Mouse (Mus musculus) megakaryocyte, embryonic 14.5 days (primary cell): ENCODE data around the gene Fsd1. TPM values are rescaled to one million over a fixed set of nuclear protein-coding genes. Genes with fewer than 3 reads are reported as not detected.
A peak's percentile ranks its signal among the peaks of the same experiment; 100 is the strongest.

ENCODE experiments used
- H3K27me3 ChIP-seq: replicated peaks from 2 replicates; pipeline ENCODE3; 2012; ENCODE audit warnings: inconsistent platforms
- H3K36me3 ChIP-seq: replicated peaks from 2 replicates; pipeline ENCODE3; 2012; ENCODE audit warnings: low read length, inconsistent platforms, mixed read lengths
- H3K4me1 ChIP-seq: 2 replicates; pipeline ENCODE4 v1.6.1; 2012; ENCODE audit warnings: inconsistent platforms
- H3K4me3 ChIP-seq: replicated peaks from 2 replicates; pipeline ENCODE3; 2012; ENCODE audit warnings: moderate library complexity, mild to moderate bottlenecking, inconsistent platforms
- H3K9me3 ChIP-seq: 2 replicates; pipeline ENCODE4 v1.6.1; 2012; ENCODE audit warnings: inconsistent platforms
- FLI1 ChIP-seq: IDR thresholded peaks from 2 replicates; pipeline ENCODE4 v1.6.1; 2012; ENCODE audit warnings: low read length, inconsistent platforms, mixed read lengths
- GATA1 ChIP-seq: IDR thresholded peaks from 3 replicates; pipeline ENCODE4 v1.6.1; 2012; ENCODE audit warnings: mixed read lengths, low read length, inconsistent platforms, borderline replicate concordance
- polyA plus RNA-seq: library from polyadenylated mRNA; stranded (reverse); fragments of >175 nt; gene quantifications from 2 replicates; pipeline ENCODE4 v1.2.3, GENCODE M21; 2012; ENCODE audit warnings: low replicate concordance; ENCODE audit not compliant: insufficient read depth

Fsd1 gene
- polyA plus RNA-seq, 1 experiment = not detected

- Histone ChIP-seq H3K4me3 (no peak overlapping the region), H3K36me3 (peaks cover 66% of the 10 kb centered on the region), H3K4me1 (peaks cover 63% of the 10 kb centered on the region)
Observed at GRCm38 (mm10) chr17:55961631-55962030, 24.7 kb upstream of the Fsd1 start.

GRCm38 (mm10) chr17:55963171-55963570 lies 23.1 kb upstream of the Fsd1 start:
- Histone ChIP-seq H3K36me3 (peaks cover 80% of the 10 kb centered on the region), H3K9me3 (no peaks in the 10 kb centered on the region), H3K4me3 (peak overlapping the region; percentile 7), H3K4me1 (peaks cover 57% of the 10 kb centered on the region), H3K27me3 (no peaks in the 10 kb centered on the region)
- TF ChIP-seq GATA1 (no peak), FLI1 (no peak)

More at GRCm38 (mm10) chr17:55961631-55962030, 24.7 kb upstream of the Fsd1 start:
- Histone ChIP-seq H3K27me3 (no peaks in the 10 kb centered on the region), H3K9me3 (no peaks in the 10 kb centered on the region)
- TF ChIP-seq GATA1 (no peak), FLI1 (no peak)

GRCm38 (mm10) chr17:55964496-55964895 lies 21.8 kb upstream of the Fsd1 start:
- no peaks in the 10 kb centered on the region for H3K9me3 ChIP-seq
- peaks cover 3% of the 10 kb centered on the region for H3K27me3 ChIP-seq
- peaks cover 59% of the 10 kb centered on the region for H3K4me1 ChIP-seq
- peaks cover 90% of the 10 kb centered on the region for H3K36me3 ChIP-seq
- H3K4me3 ChIP-seq = no peak overlapping the region
- no peak for TF ChIP-seq GATA1
- TF ChIP-seq FLI1 = no peak

GRCm38 (mm10) chr17:55964996-55965395 lies 21.3 kb upstream of the Fsd1 start:
- Histone ChIP-seq H3K4me3 (no peak overlapping the region), H3K4me1 (peaks cover 60% of the 10 kb centered on the region), H3K9me3 (no peaks in the 10 kb centered on the region), H3K36me3 (peaks cover 90% of the 10 kb centered on the region), H3K27me3 (peaks cover 8% of the 10 kb centered on the region)
- TF ChIP-seq FLI1 (no peak), GATA1 (no peak)

GRCm38 (mm10) chr17:55967186-55967585 lies 19.1 kb upstream of the Fsd1 start:
- Histone ChIP-seq H3K9me3 (no peaks in the 10 kb centered on the region), H3K4me1 (peaks cover 53% of the 10 kb centered on the region), H3K36me3 (peaks cover 68% of the 10 kb centered on the region), H3K27me3 (peaks cover 29% of the 10 kb centered on the region), H3K4me3 (no peak overlapping the region)
- TF ChIP-seq GATA1 = no peak
- no peak for TF ChIP-seq FLI1

GRCm38 (mm10) chr17:55968210-55968609 lies 18.1 kb upstream of the Fsd1 start:
- no peaks in the 10 kb centered on the region for H3K9me3 ChIP-seq
- peaks cover 46% of the 10 kb centered on the region for H3K4me1 ChIP-seq
- no peak for TF ChIP-seq GATA1
- no peak for TF ChIP-seq FLI1
- peaks cover 60% of the 10 kb centered on the region for H3K36me3 ChIP-seq
- H3K4me3 ChIP-seq = no peak overlapping the region
- H3K27me3 ChIP-seq = peaks cover 39% of the 10 kb centered on the region

- Histone ChIP-seq H3K4me3 (no peak overlapping the region), H3K4me1 (peaks cover 43% of the 10 kb centered on the region), H3K9me3 (no peaks in the 10 kb centered on the region), H3K27me3 (peaks cover 50% of the 10 kb centered on the region), H3K36me3 (peaks cover 47% of the 10 kb centered on the region)
- TF ChIP-seq GATA1 (no peak), FLI1 (no peak)
Observed at GRCm38 (mm10) chr17:55969560-55969959, 16.7 kb upstream of the Fsd1 start.

GRCm38 (mm10) chr17:55969966-55970891 lies 16.1 kb upstream of the Fsd1 start, which contains the start of gene Shd:
Gene Shd, plus strand, starts transcription at chr17:55970467.
- Histone ChIP-seq H3K36me3 (peaks cover 40% of the 10 kb centered on the region), H3K9me3 (no peaks in the 10 kb centered on the region), H3K4me3 (peak within 1 kb of the TSS; percentile 86), H3K4me1 (peaks cover 37% of the 10 kb centered on the region), H3K27me3 (peaks cover 50% of the 10 kb centered on the region)
- no peak for TF ChIP-seq FLI1
- no peak for TF ChIP-seq GATA1

GRCm38 (mm10) chr17:55971453-55971852 lies 14.9 kb upstream of the Fsd1 start:
- Histone ChIP-seq H3K27me3 (peaks cover 58% of the 10 kb centered on the region), H3K4me1 (peaks cover 43% of the 10 kb centered on the region), H3K4me3 (no peak overlapping the region), H3K9me3 (no peaks in the 10 kb centered on the region), H3K36me3 (peaks cover 28% of the 10 kb centered on the region)
- no peak for TF ChIP-seq GATA1
- TF ChIP-seq FLI1 = no peak

GRCm38 (mm10) chr17:55976255-55976862 lies 9.9 kb upstream of the Fsd1 start:
- Histone ChIP-seq H3K4me3 (peak overlapping the region; percentile 69), H3K9me3 (peaks cover 6% of the 10 kb centered on the region), H3K27me3 (peaks cover 58% of the 10 kb centered on the region), H3K36me3 (no peaks in the 10 kb centered on the region), H3K4me1 (peaks cover 14% of the 10 kb centered on the region)
- TF ChIP-seq FLI1 (no peak), GATA1 (no peak)
